Comparison of ENCODE assay signal across 8 mouse cellular contexts in the genomic region with DNA sequence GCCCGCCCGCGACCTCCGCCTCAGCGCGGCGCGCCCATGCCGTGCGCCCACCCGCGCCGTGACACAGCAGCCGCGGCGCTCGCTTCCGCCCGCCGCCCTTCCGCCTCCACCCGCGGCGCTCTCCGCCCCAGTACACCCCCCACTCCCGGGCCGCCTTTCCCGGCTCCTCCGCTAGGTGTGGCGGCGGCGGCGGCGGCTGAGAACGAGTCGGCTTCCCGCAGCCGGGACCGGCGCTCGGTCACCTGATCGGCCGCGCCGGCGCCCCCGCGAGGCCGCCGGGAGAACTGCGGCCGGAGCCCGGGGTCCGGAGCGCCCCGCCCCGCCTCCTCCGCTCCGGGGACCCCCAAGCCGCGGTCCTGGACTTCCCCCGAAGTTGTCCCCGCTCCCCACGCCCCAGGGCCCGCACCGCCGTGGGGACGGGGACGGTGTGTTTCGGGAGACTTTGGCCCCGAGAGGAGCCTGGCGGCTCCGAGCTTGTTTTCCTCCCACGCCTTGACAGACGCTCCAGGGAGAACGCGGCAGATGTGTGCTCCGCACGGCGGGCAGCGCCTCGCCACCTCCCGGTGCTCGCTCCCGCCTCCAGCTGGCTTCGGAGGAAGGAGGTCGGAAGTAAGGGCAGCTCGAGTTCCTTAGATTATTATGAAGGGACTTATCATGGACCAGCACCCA. TPM values are rescaled to one million over a fixed set of nuclear protein-coding genes. Genes with fewer than 3 reads are reported as not detected.
DNase-seq lines count a peak whose midpoint lies in the region; ATAC-seq lines count a peak whose summit lies in the region.

A gene (minus strand): TSS at position 338 of the 669 bp plus-strand sequence.

- H3K27ac ChIP-seq in intestine, embryonic 15.5 days: peak within 1 kb of the TSS; percentile 99

- intact Hi-C loops in gastrocnemius, postnatal 36 days (cut with DNase I): loop anchor here (2.0 to 5.0 kb wide), 2 partner anchors 36 to 56 kb away; a partner anchor contains a TSS
- intact Hi-C loops in left cerebral cortex, postnatal 14 days (cut with DNase I): loop anchor here (2.0 to 5.0 kb wide), 2 partner anchors 14 to 56 kb away; no protein-coding TSS in a partner anchor

- H3K36me3 ChIP-seq in intestine, embryonic 15.5 days: no peaks in the 10 kb centered on the region

- no peaks in the 10 kb centered on the region for H3K9me3 ChIP-seq in intestine, embryonic 15.5 days

- peak within 1 kb of the TSS; percentile 66 for H3K4me2 ChIP-seq in intestine, embryonic 15.5 days (replicated peaks)

- H3K4me3 ChIP-seq in intestine, embryonic 15.5 days (replicated peaks): peak within 1 kb of the TSS; percentile 90

- peak within 1 kb of the TSS; percentile 99 for H3K9ac ChIP-seq in intestine, embryonic 15.5 days

- WGBS in intestine, embryonic 15.5 days: 0% methylated on average over 43 of the region's 88 CpGs

- peak; percentile 97 for ATAC-seq in intestine, embryonic 15.5 days
- ATAC-seq in monocyte, adult 5-6 weeks (replicated peaks; ENCODE audit: insufficient number of reproducible peaks, low FRiP score, low TSS enrichment, poor library complexity, severe bottlenecking): no peak

- H3K4me1 ChIP-seq in intestine, embryonic 15.5 days (replicated peaks): peaks cover 10% of the 10 kb centered on the region

- H3K27me3 ChIP-seq in intestine, embryonic 15.5 days (replicated peaks): no peaks in the 10 kb centered on the region

- peak; percentile 83 for DNase-seq in adrenal gland, adult 8-10 months
- DNase-seq in embryo, embryonic 11.5 days (ENCODE audit: low read depth, low spot score): peak; percentile 63
- DNase-seq in gastrocnemius, postnatal 36 days: peak; percentile 83 to 86
- peak; percentile 87 to 89 for DNase-seq in left cerebral cortex, postnatal 14 days (ENCODE audit: low spot score in 2 of 2)
- DNase-seq in mesoderm, embryonic 11.5 days (ENCODE audit: low read depth, low spot score): peak; percentile 84
- peak; percentile 90 for DNase-seq in right cerebral cortex, postnatal 4 days

RNA-seq across cellular contexts. Expression of the gene that starts here (rescaled TPM):
- 100 to 1,000 TPM; 140 to 206 (median 162) TPM for total RNA-seq in adrenal gland, adult 8-10 months (2022)
- total RNA-seq in gastrocnemius, postnatal 36 days (2021): 10 to 100 TPM; 42.2 to 43.0 TPM
- polyA plus RNA-seq in intestine, embryonic 15.5 days (2015; fragmentation: Nextera tagmentation; extraction: Ambion mirVana): 64.7 and 69.4 TPM in 2 replicates
- total RNA-seq in left cerebral cortex, postnatal 14 days (2021): 100 to 1,000 TPM; 364 to 384 TPM
- 3.9 to 7.5 TPM (median 5.4 TPM) in 3 replicates for total RNA-seq in monocyte, adult 5-6 weeks (2017)
